Mouse (Mus musculus): ENCODE measurements around the gene Lingo1.

GRCm38 (mm10) chr9:56700866-56701265, 95.4 kb downstream of the Lingo1 start:
- TF ChIP-seq CTCF (IDR thresholded peaks at IDR 0.05; ENCODE audit: low read depth): no peak
- no peak for TF ChIP-seq EP300 (IDR thresholded peaks at IDR 0.05; ENCODE audit: low read depth)

All from liver, postnatal 0 days (tissue).